Mouse (Mus musculus): ENCODE data around the gene Dcst2.

GRCm38 (mm10) chr3:89409701-89410100, 47.9 kb downstream of the Dcst2 start:
- TF ChIP-seq POLR2A (IDR thresholded peaks at IDR 0.05; ENCODE audit: insufficient read length, low read depth) (no peak), MAX (IDR thresholded peaks at IDR 0.05; ENCODE audit: low read depth) (no peak), REST (IDR thresholded peaks at IDR 0.05; ENCODE audit: insufficient read depth, insufficient read length) (no peak), E2F4 (IDR thresholded peaks at IDR 0.05; ENCODE audit: insufficient read depth) (no peak), TCF12 (IDR thresholded peaks at IDR 0.05; ENCODE audit: insufficient read depth, poor library complexity, severe bottlenecking) (no peak), USF1 (IDR thresholded peaks at IDR 0.05; ENCODE audit: low read depth) (no peak), CEBPB (IDR thresholded peaks at IDR 0.05; ENCODE audit: insufficient read depth, poor library complexity, severe bottlenecking) (no peak), MYOG (IDR thresholded peaks at IDR 0.05; ENCODE audit: control insufficient read depth in 1 of 3, insufficient read depth in 1 of 3, insufficient read length in 2 of 3, low read depth in 2 of 3) (no peak), TCF3 (IDR thresholded peaks at IDR 0.05; ENCODE audit: insufficient read length, low read depth) (no peak), POLR2AphosphoS2 (IDR thresholded peaks at IDR 0.05; ENCODE audit: insufficient read length, low read depth) (no peak), MYOD1 (IDR thresholded peaks at IDR 0.05; ENCODE audit: control insufficient read depth in 1 of 3, insufficient read length in 2 of 3, low read depth in 2 of 3) (no peak), SRF (IDR thresholded peaks at IDR 0.05; ENCODE audit: control insufficient read depth, insufficient read length, low read depth) (no peak)
